ENCODE assay signal across 27 mouse cellular contexts in genomic region chr17:79746954-79747353, GRCm38 (mm10). TPM values are rescaled to one million over a fixed set of nuclear protein-coding genes. Genes with fewer than 3 reads are reported as not detected.
DNase-seq lines count a peak whose midpoint lies in the region; ATAC-seq and TF ChIP-seq lines count a peak whose summit lies in the region.
"Had no signal": no experiment of that assay in that cellular context is flagged by ENCODE, and none has a peak within 500 bp of the region (broad histone marks: within the 10 kb centered on the region; RNA-seq: fewer than 3 reads in every experiment).

No protein-coding gene starts in this region.

- 0 out of 2 replicates have a peak, but pooled peaks have one; percentile 41 for ATAC-seq in frontal cortex, adult (ENCODE audit: low TSS enrichment)
- ATAC-seq in kidney, embryonic 15.5 days (replicated peaks; ENCODE audit: low FRiP score): no peak
- ATAC-seq: activated CD4-positive, CD25-positive, alpha-beta regulatory T cell, adult 4 months; CD4-positive, CD25-positive, alpha-beta regulatory T cell, adult 4 months; forebrain, embryonic 13.5 days; intestine, embryonic 15.5 days had no signal

- H3K9me3 ChIP-seq in kidney, embryonic 15.5 days (replicated peaks): no peaks in the 10 kb centered on the region; the same call in 1 of the 2 replicates
- H3K9me3 ChIP-seq: embryonic facial prominence, embryonic 13.5 days; hindbrain, embryonic 10.5 days; hindbrain, embryonic 13.5 days; intestine, embryonic 15.5 days had no signal

- no peaks in the 10 kb centered on the region for H3K27me3 ChIP-seq in kidney, embryonic 15.5 days
- H3K27me3 ChIP-seq: embryonic facial prominence, embryonic 13.5 days; forebrain, embryonic 13.5 days; intestine, embryonic 15.5 days had no signal

- no peak for TF ChIP-seq POLR2A in embryonic fibroblast, embryonic 13.5 days (IDR thresholded peaks at IDR 0.05; ENCODE audit: low read depth, low read length)

- no peak for TF ChIP-seq CTCF in embryonic fibroblast, embryonic 13.5 days (IDR thresholded peaks at IDR 0.05; ENCODE audit: borderline replicate concordance, insufficient read depth, low read length)

- H3K9ac ChIP-seq in kidney, embryonic 15.5 days: no peak overlapping the region
- H3K9ac ChIP-seq: embryonic facial prominence, embryonic 13.5 days; forebrain, embryonic 13.5 days; hindbrain, embryonic 13.5 days; intestine, embryonic 15.5 days had no signal

- no peak overlapping the region for H3K4me3 ChIP-seq in kidney, embryonic 15.5 days (replicated peaks)
- no peak overlapping the region for H3K4me3 ChIP-seq in embryonic fibroblast, embryonic 13.5 days (ENCODE audit: insufficient read depth, low read length)
- H3K4me3 ChIP-seq: embryonic facial prominence, embryonic 10.5 days; embryonic facial prominence, embryonic 13.5 days; forebrain, embryonic 10.5 days; forebrain, embryonic 13.5 days; hindbrain, embryonic 10.5 days; hindbrain, embryonic 13.5 days; intestine, embryonic 15.5 days had no signal

- no peak for DNase-seq in frontal cortex, postnatal 10 days (ENCODE audit: low spot score in 2 of 2)
- DNase-seq in kidney, adult 18-20 months: no peak
- peak; percentile 34 to 51 for DNase-seq in right cerebral cortex, postnatal 10 days (ENCODE audit: low spot score in 2 of 2)
- DNase-seq in right cerebral cortex, postnatal 4 days: no peak
- DNase-seq in gastrocnemius, adult 18-20 months (ENCODE audit: low spot score): no peak
- DNase-seq: adrenal gland, postnatal 10 days; cerebellum, adult 11 months; cerebellum, adult 2 months; cerebellum, adult 9-11 months; cerebellum, postnatal 36 days; embryo, embryonic 11 days; gastrocnemius, postnatal 36 days; kidney, adult 11 months had no signal

- no peak overlapping the region for H3K4me2 ChIP-seq in kidney, embryonic 15.5 days
- H3K4me2 ChIP-seq: embryonic facial prominence, embryonic 13.5 days; forebrain, embryonic 13.5 days; heart, embryonic 11.5 days; hindbrain, embryonic 13.5 days; intestine, embryonic 15.5 days had no signal

- H3K4me1 ChIP-seq in kidney, embryonic 15.5 days: peaks cover 39% of the 10 kb centered on the region
- H3K4me1 ChIP-seq in embryonic fibroblast, embryonic 13.5 days (ENCODE audit: control insufficient read depth, insufficient read depth, low read length): peaks cover 11% of the 10 kb centered on the region

- 83% methylated on average over 11 of the region's 11 CpGs for WGBS in kidney, embryonic 15.5 days

- peak overlapping the region; percentile 7; the same call in 1 of the 2 replicates for H3K27ac ChIP-seq in kidney, embryonic 15.5 days
- peak overlapping the region; percentile 95 for H3K27ac ChIP-seq in embryonic fibroblast, embryonic 13.5 days (ENCODE audit: insufficient read depth, low read length)
- H3K27ac ChIP-seq: embryonic facial prominence, embryonic 13.5 days; forebrain, embryonic 13.5 days; hindbrain, embryonic 13.5 days; intestine, embryonic 15.5 days had no signal

- no peaks in the 10 kb centered on the region for H3K36me3 ChIP-seq in kidney, embryonic 15.5 days
- H3K36me3 ChIP-seq: embryonic facial prominence, embryonic 10.5 days; embryonic facial prominence, embryonic 13.5 days; forebrain, embryonic 10.5 days; hindbrain, embryonic 10.5 days; hindbrain, embryonic 13.5 days; intestine, embryonic 15.5 days had no signal

RNA-seq across cellular contexts. Expression of gene Cyp1b1, which starts 32.1 kb away (rescaled TPM):
- polyA plus RNA-seq in kidney, embryonic 15.5 days (2015; fragmentation: Nextera tagmentation; extraction: Ambion mirVana): 16.5 and 17.2 TPM in 2 replicates
- 527 and 533 TPM in 2 replicates for polyA plus RNA-seq in embryonic fibroblast, embryonic 13.5 days (2011; ENCODE audit: insufficient read length, low read depth, missing spikeins)
- total RNA-seq in gastrocnemius, adult 18-20 months (2021): 1 to 10 TPM in 1 of 2 experiments, under 1 TPM in 1; 0.89 to 1.0 TPM
- total RNA-seq: MEL had no signal
- polyA plus RNA-seq: activated CD4-positive, CD25-positive, alpha-beta regulatory T cell, adult 4 months; CD4-positive, CD25-positive, alpha-beta regulatory T cell, adult 4 months had no signal

Comparison
In these comparisons a context has a peak if more than half of its experiments do, and no peak if none do; other contexts are left out.
1. DNase-seq: peak in right cerebral cortex, postnatal 10 days (2 of 2); none in frontal cortex, postnatal 10 days (0 of 2), kidney, adult 18-20 months (single experiment), right cerebral cortex, postnatal 4 days (single experiment) and gastrocnemius, adult 18-20 months (single experiment).
2. RNA of gene Cyp1b1, which starts 32.1 kb away (polyA plus RNA-seq): 527 to 533 TPM in embryonic fibroblast, embryonic 13.5 days; 16.5 to 17.2 TPM in kidney, embryonic 15.5 days; every median in the first group is over 10 times any median in the second.